Mouse (Mus musculus) CH12.LX (cell line): Measurements from ENCODE around the gene Cinp. TPM values are rescaled to one million over a fixed set of nuclear protein-coding genes. Genes with fewer than 3 reads are reported as not detected.

Experiments used
- DNase-seq: peaks from one replicate; pipeline ENCODE4 v3.0.0-alpha.2; 2013; ENCODE audit errors: extremely low read depth
- H3K27ac ChIP-seq: 2 replicates; pipeline ENCODE4 v1.5.1; 2012; ENCODE audit warnings: low read depth, mild to moderate bottlenecking, control low read depth, moderate library complexity; ENCODE audit not compliant: insufficient read depth
- H3K27me3 ChIP-seq: replicated peaks from 2 replicates; pipeline ENCODE3; 2012; ENCODE audit warnings: inconsistent platforms
- H3K36me3 ChIP-seq, 2 experiments: replicated peaks in 1 of 2; 2 replicates each; pipeline versions ENCODE3 to v1.6.1; 2012; ENCODE audit warnings: inconsistent platforms in 1 of 2, low read length in 1 of 2, mild to moderate bottlenecking in 1 of 2, mixed read lengths in 1 of 2, moderate library complexity in 1 of 2; ENCODE audit not compliant: control insufficient read depth in 1 of 2, insufficient read depth in 1 of 2
- H3K4me1 ChIP-seq, 2 experiments: 2 replicates each; pipeline ENCODE4 v1.6.1; 2012; ENCODE audit warnings: inconsistent platforms in 1 of 2, moderate library complexity in 1 of 2; ENCODE audit not compliant: insufficient read depth in 2 of 2, control insufficient read depth in 1 of 2
- H3K4me2 ChIP-seq: 2 replicates; pipeline ENCODE4 v1.6.1; 2012; ENCODE audit warnings: low read depth, mild to moderate bottlenecking, control low read depth; ENCODE audit not compliant: poor library complexity, insufficient read depth, severe bottlenecking
- H3K4me3 ChIP-seq, 3 experiments: fragments of 150-350 bp in 1 of 3; sonication (generic) in 1 of 3; replicated peaks in 1 of 3; 2 replicates each; pipeline versions ENCODE3 to v1.5.1; 2011 to 2012; ENCODE audit warnings: low read depth in 2 of 3, low read length in 2 of 3, mild to moderate bottlenecking in 2 of 3, moderate library complexity in 2 of 3, control low read depth in 1 of 3, improper control_type of control experiment in 1 of 3, inconsistent platforms in 1 of 3, mixed read lengths in 1 of 3; ENCODE audit not compliant: poor library complexity in 1 of 3
- H3K79me2 ChIP-seq: replicated peaks from 2 replicates; pipeline ENCODE4 v1.6.1; 2012; ENCODE audit warnings: mild to moderate bottlenecking, moderate library complexity; ENCODE audit not compliant: control insufficient read depth, poor library complexity, insufficient read depth, severe bottlenecking; ENCODE audit errors: extremely low read depth
- H3K9ac ChIP-seq: 2 replicates; pipeline ENCODE4 v1.6.1; 2012; ENCODE audit warnings: low read depth, mild to moderate bottlenecking, control low read depth, moderate library complexity; ENCODE audit not compliant: insufficient read depth
- H3K9me3 ChIP-seq: replicated peaks from 2 replicates; pipeline ENCODE3; 2012; ENCODE audit warnings: low read length, inconsistent platforms, mixed read lengths
- BHLHE40 ChIP-seq: IDR thresholded peaks from 2 replicates; pipeline ENCODE4 v1.6.1; 2011; ENCODE audit warnings: mild to moderate bottlenecking, low read depth, low read length, improper control_type of control experiment
- CHD1 ChIP-seq: IDR thresholded peaks from 2 replicates; pipeline ENCODE4 v1.6.1; 2012; ENCODE audit warnings: low read depth, low read length, improper control_type of control experiment, inconsistent platforms
- CHD2 ChIP-seq: IDR thresholded peaks from 2 replicates; pipeline ENCODE4 v1.6.1; 2011; ENCODE audit warnings: low read length, improper control_type of control experiment
- CTCF ChIP-seq, 2 experiments: IDR thresholded peaks in 1 of 2; conservative IDR thresholded peaks in 1 of 2; 2 replicates each; pipeline ENCODE4 v1.5.1; 2011 to 2012; ENCODE audit warnings: low read depth in 2 of 2, low read length in 2 of 2, improper control_type of control experiment in 1 of 2, inconsistent platforms in 1 of 2, mild to moderate bottlenecking in 1 of 2, moderate library complexity in 1 of 2
- E2F4 ChIP-seq: IDR thresholded peaks from 2 replicates; pipeline ENCODE4 v1.6.1; 2011; ENCODE audit warnings: low read depth, low read length, improper control_type of control experiment; ENCODE audit not compliant: insufficient replicate concordance
- ELF1 ChIP-seq: IDR thresholded peaks from 2 replicates; pipeline ENCODE4 v1.6.1; 2014; ENCODE audit warnings: low read depth, mild to moderate bottlenecking, inconsistent platforms, low read length, improper control_type of control experiment
- EP300 ChIP-seq: IDR thresholded peaks from 2 replicates; pipeline ENCODE4 v1.6.1; 2011; ENCODE audit warnings: low read length, improper control_type of control experiment
- ETS1 ChIP-seq: conservative IDR thresholded peaks from 2 replicates; pipeline ENCODE4 v1.6.1; 2012; ENCODE audit warnings: low read depth, mild to moderate bottlenecking, inconsistent platforms, low read length, improper control_type of control experiment, moderate library complexity
- GABPA ChIP-seq: IDR thresholded peaks from 2 replicates; pipeline ENCODE4 v1.6.1; 2012; ENCODE audit warnings: low read depth, low read length, improper control_type of control experiment, inconsistent platforms; ENCODE audit not compliant: insufficient replicate concordance
- HCFC1 ChIP-seq: IDR thresholded peaks from 2 replicates; pipeline ENCODE4 v1.6.1; 2012; ENCODE audit warnings: low read depth, mild to moderate bottlenecking, inconsistent platforms, low read length, improper control_type of control experiment
- IRF4 ChIP-seq: IDR thresholded peaks from 2 replicates; pipeline ENCODE4 v1.6.1; 2014; ENCODE audit warnings: low read depth, mild to moderate bottlenecking, inconsistent platforms, low read length, improper control_type of control experiment
- JUN ChIP-seq: IDR thresholded peaks from 2 replicates; pipeline ENCODE4 v1.6.1; 2011; ENCODE audit warnings: low read depth, mild to moderate bottlenecking, low read length, improper control_type of control experiment, moderate library complexity; ENCODE audit not compliant: insufficient read depth
- JUND ChIP-seq: conservative IDR thresholded peaks from 2 replicates; pipeline ENCODE4 v1.6.1; 2011; ENCODE audit warnings: low read depth, low read length, improper control_type of control experiment
- KAT2A ChIP-seq: IDR thresholded peaks from 2 replicates; pipeline ENCODE4 v1.6.1; 2012; ENCODE audit warnings: low read length, improper control_type of control experiment, inconsistent platforms; ENCODE audit not compliant: insufficient replicate concordance
- MAFK ChIP-seq: IDR thresholded peaks from 2 replicates; pipeline ENCODE4 v1.6.1; 2011; ENCODE audit warnings: low read length, improper control_type of control experiment; ENCODE audit not compliant: insufficient replicate concordance
- MAX ChIP-seq: IDR thresholded peaks from 2 replicates; pipeline ENCODE4 v1.6.1; 2011; ENCODE audit warnings: low read length, improper control_type of control experiment
- MAZ ChIP-seq: IDR thresholded peaks from 2 replicates; pipeline ENCODE4 v1.6.1; 2012; ENCODE audit warnings: low read depth, mild to moderate bottlenecking, inconsistent platforms, low read length, improper control_type of control experiment, moderate library complexity
- MEF2A ChIP-seq: IDR thresholded peaks from 2 replicates; pipeline ENCODE4 v1.6.1; 2014; ENCODE audit warnings: low read depth, mild to moderate bottlenecking, inconsistent platforms, low read length, improper control_type of control experiment, borderline replicate concordance
- MXI1 ChIP-seq: IDR thresholded peaks from 2 replicates; pipeline ENCODE4 v1.6.1; 2011; ENCODE audit warnings: mild to moderate bottlenecking, low read depth, low read length, improper control_type of control experiment
- MYC ChIP-seq: IDR thresholded peaks from 2 replicates; pipeline ENCODE4 v1.6.1; 2011; ENCODE audit warnings: low read depth, mild to moderate bottlenecking, improper control_type of control experiment, low read length
- NELFE ChIP-seq: IDR thresholded peaks from 2 replicates; pipeline ENCODE4 v1.6.1; 2011; ENCODE audit warnings: low read depth, low read length, improper control_type of control experiment
- NRF1 ChIP-seq: IDR thresholded peaks from 2 replicates; pipeline ENCODE4 v1.6.1; 2014; ENCODE audit warnings: low read depth, mild to moderate bottlenecking, inconsistent platforms, low read length, improper control_type of control experiment, moderate library complexity
- PAX5 ChIP-seq: IDR thresholded peaks from 2 replicates; pipeline ENCODE4 v1.6.1; 2012; ENCODE audit warnings: low read length, inconsistent platforms, mixed read lengths
- POLR2A ChIP-seq: IDR thresholded peaks from 2 replicates; pipeline ENCODE4 v1.6.1; 2011; ENCODE audit warnings: low read depth, mild to moderate bottlenecking, improper control_type of control experiment, low read length
- POLR2AphosphoS2 ChIP-seq: IDR thresholded peaks from 2 replicates; pipeline ENCODE4 v1.6.1; 2011; ENCODE audit warnings: low read depth, low read length, improper control_type of control experiment
- RAD21 ChIP-seq: IDR thresholded peaks from 2 replicates; pipeline ENCODE4 v1.6.1; 2011; ENCODE audit warnings: low read depth, mild to moderate bottlenecking, low read length, improper control_type of control experiment, moderate library complexity
- RCOR1 ChIP-seq: conservative IDR thresholded peaks from 2 replicates; pipeline ENCODE4 v1.6.1; 2012; ENCODE audit warnings: low read depth, mild to moderate bottlenecking, inconsistent platforms, low read length, improper control_type of control experiment
- SIN3A ChIP-seq: IDR thresholded peaks from 2 replicates; pipeline ENCODE4 v1.6.1; 2012; ENCODE audit warnings: low read length, improper control_type of control experiment, inconsistent platforms
- SMC3 ChIP-seq: IDR thresholded peaks from 2 replicates; pipeline ENCODE4 v1.6.1; 2011; ENCODE audit warnings: low read depth, low read length, improper control_type of control experiment
- TBP ChIP-seq: conservative IDR thresholded peaks from 2 replicates; pipeline ENCODE4 v1.6.1; 2011; ENCODE audit warnings: low read depth, low read length, improper control_type of control experiment
- TCF12 ChIP-seq: IDR thresholded peaks from 2 replicates; pipeline ENCODE4 v1.6.1; 2014; ENCODE audit warnings: low read depth, mild to moderate bottlenecking, inconsistent platforms, low read length, improper control_type of control experiment
- UBTF ChIP-seq: IDR thresholded peaks from 2 replicates; pipeline ENCODE4 v1.6.1; 2012; ENCODE audit warnings: low read depth, mild to moderate bottlenecking, inconsistent platforms, low read length, improper control_type of control experiment, moderate library complexity
- USF1 ChIP-seq: IDR thresholded peaks from 2 replicates; pipeline ENCODE4 v1.6.1; 2014; ENCODE audit warnings: low read depth, mild to moderate bottlenecking, inconsistent platforms, low read length, improper control_type of control experiment
- USF2 ChIP-seq: conservative IDR thresholded peaks from 2 replicates; pipeline ENCODE4 v1.6.1; 2011; ENCODE audit warnings: low read depth, low read length, improper control_type of control experiment
- ZC3H11A ChIP-seq: IDR thresholded peaks from 2 replicates; pipeline ENCODE4 v1.6.1; 2012; ENCODE audit warnings: low read depth, mild to moderate bottlenecking, inconsistent platforms, low read length, improper control_type of control experiment
- ZMIZ1 ChIP-seq: IDR thresholded peaks from 2 replicates; pipeline ENCODE4 v1.6.1; 2012; ENCODE audit warnings: low read depth, mild to moderate bottlenecking, inconsistent platforms, low read length, improper control_type of control experiment
- ZNF384 ChIP-seq: IDR thresholded peaks from 2 replicates; pipeline ENCODE4 v1.6.1; 2012; ENCODE audit warnings: low read depth, low read length, improper control_type of control experiment, inconsistent platforms
- dilution Hi-C: fragments of 300-500 bp; cut with MboI; formaldehyde crosslinking; loops from 2 replicates; pipeline ENCODE4 v1.14.3; 2020; ENCODE audit warnings: low sequenced_read_pairs; ENCODE audit not compliant: extremely low pct_unique_long_range_greater_than_20kb, extremely low pct_ligation_motif_present
- in situ Hi-C: fragments of 300-500 bp; cut with MboI; formaldehyde crosslinking; loops from 3 replicates; pipeline ENCODE4 v1.14.3; 2019; ENCODE audit warnings: low sequenced_read_pairs, low pct_ligation_motif_present, low pct_unique_long_range_greater_than_20kb, mixed read lengths
- polyA plus RNA-seq: library from polyadenylated mRNA; unstranded; fragments of >175 nt; gene quantifications from 2 replicates; pipeline ENCODE4 v1.2.1, GENCODE M21; 2012; ENCODE audit warnings: low read depth; ENCODE audit not compliant: insufficient read length
- total RNA-seq, 2 experiments: library from RNA; depleted of rRNA; stranded (reverse); fragments of 300-350 nt in 1 of 2; fragments of >200 nt in 1 of 2; gene quantifications; 2 replicates each; pipeline ENCODE4 v1.2.3; 2012 to 2014

Gene Cinp
- total RNA-seq (2012; rRNA removed) (135 and 161 TPM in 2 replicates), total RNA-seq (2014; rRNA removed) (164 and 167 TPM in 2 replicates), polyA plus RNA-seq (114 and 131 TPM in 2 replicates)

DNA sequence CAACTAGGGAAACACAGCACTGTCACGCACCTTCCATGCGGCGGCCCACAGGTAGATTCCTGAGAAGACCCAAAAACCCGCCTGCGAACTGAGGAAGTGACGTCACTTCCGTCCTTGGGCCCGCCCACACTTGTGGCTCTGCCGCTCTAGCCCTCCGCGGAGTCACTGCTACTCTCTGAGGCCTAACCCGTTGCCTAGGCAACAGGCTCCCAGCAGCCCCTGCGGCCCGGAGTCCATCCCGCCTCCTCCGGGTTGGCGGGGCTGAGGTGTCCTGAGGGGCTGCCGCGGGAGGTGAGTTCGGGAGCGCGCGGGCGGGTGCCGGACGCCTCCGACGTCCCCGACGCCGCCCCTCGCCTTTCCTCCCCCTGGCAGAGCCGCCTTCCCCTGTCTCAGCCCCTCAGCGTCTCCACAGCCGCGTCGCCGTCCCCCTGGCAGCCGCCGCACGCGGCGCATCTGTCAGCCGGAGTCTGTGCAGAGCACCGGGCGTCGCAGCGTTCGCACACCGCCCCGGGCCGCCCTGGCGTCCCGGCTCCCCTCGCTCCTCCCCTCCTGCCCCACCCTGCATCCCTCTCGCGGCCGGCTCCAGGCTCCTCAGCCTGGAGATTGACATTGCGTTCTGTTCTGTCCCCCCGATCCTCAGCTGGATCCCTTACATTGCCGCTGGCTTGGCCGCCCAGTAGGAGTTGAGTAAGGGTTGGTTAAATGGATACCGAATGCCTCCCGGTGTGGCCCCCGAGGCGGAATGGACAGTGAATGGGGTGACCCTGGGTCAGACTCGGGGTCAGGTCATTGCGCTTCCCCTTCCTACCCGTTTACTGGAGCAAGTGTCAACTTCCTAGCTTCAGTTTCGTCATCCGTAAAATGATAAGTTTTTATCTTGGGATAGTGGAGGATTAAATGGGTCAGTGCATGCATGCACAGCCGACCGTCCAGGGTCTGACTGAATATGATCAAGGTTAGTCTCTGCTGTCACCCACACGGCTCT lies at the start of gene Cinp, which contains the start of gene Tecpr2:
TSS of gene Cinp (minus strand) at position 110 of the 985 bp plus-strand sequence.
TSS of gene Tecpr2 (plus strand) at position 229 of the 985 bp plus-strand sequence.
- Histone ChIP-seq H3K27ac (peak within 1 kb of the TSS; percentile 22; the same call in 1 of the 2 replicates), H3K4me1 (peaks cover 8 to 30% of the 10 kb centered on the region in 2 experiments), H3K9me3 (no peaks in the 10 kb centered on the region), H3K79me2 (peaks cover 28% of the 10 kb centered on the region), H3K27me3 (no peaks in the 10 kb centered on the region), H3K4me2 (peak within 1 kb of the TSS; percentile 92), H3K36me3 (peaks cover 3 to 27% of the 10 kb centered on the region in 2 experiments), H3K4me3 (peak within 1 kb of the TSS; percentile 64 to 98 (median 98)), H3K9ac (peak within 1 kb of the TSS; percentile 76)
- in situ Hi-C loops, result no loop called here
- dilution Hi-C loops, result no loop called here
- DNase-seq, result peak; percentile 98
- TF ChIP-seq ZNF384 (no peak), MYC (peak; percentile 82), ETS1 (peak; percentile 51), TBP (peak; percentile 65; the same call in 1 of the 2 replicates), KAT2A (peak; percentile 87), RCOR1 (no peak), USF1 (no peak), IRF4 (peak; percentile 42; the same call in 1 of the 2 replicates), UBTF (peak; percentile 76; the same call in 1 of the 2 replicates), JUN (peak; percentile 85), SIN3A (peak; percentile 99), BHLHE40 (no peak; the same call in 1 of the 2 replicates), NRF1 (no peak), ZC3H11A (no peak), CHD1 (no peak), GABPA (peak; percentile 43; the same call in 1 of the 2 replicates), CTCF (conservative IDR thresholded peaks at IDR 0.05 in 1 of 2, IDR thresholded peaks at IDR 0.05 in 1 of 2; ENCODE audit: low read depth in 2 of 2, low read length in 2 of 2) (no peak), MAX (peak; percentile 78; the same call in 1 of the 2 replicates), JUND (peak; percentile 84), SMC3 (no peak), NELFE (peak; percentile 85), EP300 (no peak), MAFK (no peak), MAZ (peak; percentile 31; the same call in 1 of the 2 replicates), CHD2 (no peak), USF2 (no peak), ELF1 (peak; percentile 91), POLR2AphosphoS2 (peak; percentile 61; the same call in 1 of the 2 replicates), ZMIZ1 (0 out of 2 replicates have a peak, but pooled peaks have one; percentile 48), MXI1 (peak; percentile 99), PAX5 (no peak), TCF12 (peak; percentile 82), POLR2A (peak; percentile 85), MEF2A (peak; percentile 70; the same call in 1 of the 2 replicates), E2F4 (peak; percentile 92; the same call in 1 of the 2 replicates), RAD21 (no peak), HCFC1 (peak; percentile 91)
